Mouse (Mus musculus) cerebellum, adult 2 months (tissue): ENCODE data around the gene Cabin1.

Experiments used
- CTCF ChIP-seq: fragments of 200-500 bp; IDR thresholded peaks from 2 replicates; pipeline ENCODE4 v1.5.1; 2011; ENCODE audit warnings: low read depth, mild to moderate bottlenecking, control low read depth, low read length, moderate library complexity, borderline replicate concordance; ENCODE audit not compliant: insufficient read depth
- POLR2A ChIP-seq: fragments of 200-500 bp; IDR thresholded peaks from 2 replicates; pipeline ENCODE4 v1.6.1; 2011; ENCODE audit warnings: low read length, control low read depth, borderline replicate concordance; ENCODE audit not compliant: insufficient read depth

- TF ChIP-seq POLR2A (no peak), CTCF (no peak)
These were observed 3.8 kb downstream of the Cabin1 start for GRCm38 (mm10) chr10:75760311-75760710.
